Mouse (Mus musculus) 3T3-L1 (cell line): ENCODE measurements at regions not wholly inside any gene's neighbourhood (a gene's known extent, or its start where the extent isn't known, plus 50 kb on each side); places are given as distances from the start of the nearest gene placed in this dataset.

Experiments used
- DNase-seq: peaks from one replicate; pipeline ENCODE4 v3.0.0-alpha.2; 2015; ENCODE audit warnings: low read depth, low spot score

DNA sequence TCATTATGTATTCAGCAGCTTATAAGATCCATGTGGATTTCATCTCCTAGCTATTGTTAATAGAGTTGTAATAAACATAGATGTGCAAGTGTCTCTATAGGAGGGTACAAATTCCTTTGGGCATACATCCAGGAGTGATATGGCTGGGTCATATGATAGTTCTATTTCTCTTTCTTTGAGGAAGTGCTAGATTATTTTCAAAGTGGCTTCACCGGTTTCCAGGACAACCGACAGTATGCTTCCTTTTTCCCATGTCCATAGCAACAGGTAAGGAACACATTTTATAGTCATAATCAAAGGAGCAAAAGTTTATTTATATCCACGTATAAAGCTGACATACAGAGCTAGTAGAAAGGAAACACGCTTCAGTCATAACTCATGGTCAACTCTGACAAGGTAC, 710.2 kb upstream of the Tenm4 start:
- no peak for DNase-seq

GRCm38 (mm10) chr7:95465506-95465905, 705.5 kb upstream of the Tenm4 start:
- DNase-seq, result no peak

DNA sequence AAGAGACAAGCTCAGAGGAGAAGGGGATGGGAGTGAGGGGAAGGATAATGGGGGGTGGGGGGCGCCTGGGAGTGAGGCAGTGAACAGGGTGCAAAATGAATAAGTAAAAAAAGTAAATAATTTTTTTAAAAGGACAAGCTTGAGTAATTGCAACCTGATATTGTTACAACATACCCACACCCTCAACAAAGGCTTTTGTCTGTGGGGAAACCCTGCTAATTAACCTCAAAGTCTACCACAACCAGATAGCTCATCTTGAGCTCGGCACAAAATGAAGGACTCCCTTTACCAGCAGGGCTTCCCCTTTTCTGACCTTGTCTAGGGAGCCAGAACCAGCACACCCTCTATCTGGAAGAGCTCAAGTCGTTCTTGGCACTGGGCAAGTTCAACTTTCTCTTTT, 704.0 kb upstream of the Tenm4 start:
- no peak for DNase-seq

DNA sequence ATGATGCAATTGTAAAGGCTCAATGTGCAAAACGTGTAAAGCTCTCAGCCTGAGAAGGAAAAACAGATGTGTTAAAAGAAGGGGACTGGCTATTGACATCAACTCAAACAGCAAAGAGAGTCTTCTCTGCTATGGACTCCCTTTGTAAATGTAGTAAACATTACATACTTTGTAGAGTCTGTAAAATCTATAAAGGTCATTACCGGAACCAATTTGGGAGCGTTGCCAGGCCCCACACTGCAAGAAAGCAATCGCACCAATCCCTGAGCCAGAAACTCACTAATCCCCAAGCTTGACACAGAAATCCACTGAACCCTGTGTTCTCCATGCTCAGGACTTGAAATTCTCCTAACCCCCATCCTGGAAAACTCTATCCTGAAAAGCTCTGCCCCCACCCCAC, 697.2 kb upstream of the Tenm4 start:
- no peak for DNase-seq

DNA sequence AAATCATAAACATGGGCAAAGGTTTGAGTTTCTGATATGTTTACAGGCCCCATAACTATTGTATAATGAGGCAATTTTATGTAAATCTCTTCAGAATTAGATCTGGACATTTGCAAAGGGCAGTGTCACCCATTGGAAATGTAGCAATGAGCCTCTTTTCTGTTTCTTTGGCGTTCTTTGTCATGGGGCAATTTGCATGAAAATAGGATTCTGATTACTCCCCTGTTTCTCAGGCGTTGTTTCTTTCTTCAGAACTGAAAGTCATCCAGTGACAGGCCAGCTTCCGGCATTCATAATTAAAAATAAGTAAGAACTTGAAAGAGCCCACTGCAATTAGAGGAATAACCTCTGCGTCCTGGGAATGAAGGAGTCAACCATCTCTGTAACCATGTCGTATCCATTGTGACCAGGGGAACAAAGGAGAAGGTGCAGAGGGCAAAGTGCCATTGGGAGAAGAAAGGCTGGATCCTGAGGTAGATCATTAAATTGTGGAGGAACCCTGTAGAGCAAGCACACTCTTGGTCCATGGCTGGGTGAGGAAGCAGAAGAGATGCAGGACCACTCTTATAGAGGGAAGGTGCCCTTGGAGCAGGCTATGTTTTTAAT, 690.8 kb upstream of the Tenm4 start:
- DNase-seq, result no peak

DNA sequence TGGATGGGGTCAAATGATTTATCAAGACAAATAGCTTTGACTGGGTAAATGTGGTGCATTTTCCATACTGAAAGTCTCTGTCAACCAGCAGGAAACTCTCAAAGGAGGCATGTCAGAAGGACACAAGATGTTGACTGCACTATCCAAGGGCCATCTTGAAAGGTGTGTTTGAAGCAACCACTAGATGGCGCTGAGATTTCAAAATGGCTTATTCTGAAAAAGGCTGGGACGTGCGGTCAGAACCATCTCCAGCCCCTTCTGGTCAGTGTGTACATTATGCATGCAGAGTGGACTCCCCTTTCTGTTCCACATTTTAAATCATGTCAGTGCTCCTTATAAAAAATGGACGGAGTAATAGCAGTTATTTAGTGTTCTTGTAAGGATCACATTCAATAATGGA, 681.4 kb upstream of the Tenm4 start:
- DNase-seq, result peak; percentile 73

GRCm38 (mm10) chr7:95494793-95495192, 676.3 kb upstream of the Tenm4 start:
- DNase-seq, result no peak

GRCm38 (mm10) chr7:95502959-95503358, 668.1 kb upstream of the Tenm4 start:
- no peak for DNase-seq

- no peak for DNase-seq
Observed at GRCm38 (mm10) chr7:95547256-95547655, 623.8 kb upstream of the Tenm4 start.

- DNase-seq, result no peak
Observed at GRCm38 (mm10) chr7:95550099-95550498, 620.9 kb upstream of the Tenm4 start.

- no peak for DNase-seq
Observed at GRCm38 (mm10) chr7:95551798-95552387, 619.2 kb upstream of the Tenm4 start.

DNA sequence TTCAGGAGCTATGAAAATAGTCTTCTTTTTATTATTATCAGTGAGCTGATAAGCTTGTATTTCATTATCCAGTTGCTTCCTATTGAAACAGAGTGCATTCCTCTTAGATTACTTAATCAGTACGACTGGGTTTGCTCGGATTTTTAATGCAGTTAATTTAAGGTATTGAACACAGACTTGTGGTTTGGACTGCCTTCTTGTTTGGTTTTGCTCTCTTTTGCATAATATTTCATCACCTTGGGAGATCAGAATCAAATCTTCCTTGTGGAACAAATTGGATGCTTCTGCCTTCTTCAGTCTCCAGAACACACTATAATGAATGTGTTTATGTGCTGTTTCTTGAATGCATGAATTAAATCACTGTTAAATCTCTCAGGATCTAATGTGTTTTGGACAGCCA, 612.5 kb upstream of the Tenm4 start:
- no peak for DNase-seq

DNA sequence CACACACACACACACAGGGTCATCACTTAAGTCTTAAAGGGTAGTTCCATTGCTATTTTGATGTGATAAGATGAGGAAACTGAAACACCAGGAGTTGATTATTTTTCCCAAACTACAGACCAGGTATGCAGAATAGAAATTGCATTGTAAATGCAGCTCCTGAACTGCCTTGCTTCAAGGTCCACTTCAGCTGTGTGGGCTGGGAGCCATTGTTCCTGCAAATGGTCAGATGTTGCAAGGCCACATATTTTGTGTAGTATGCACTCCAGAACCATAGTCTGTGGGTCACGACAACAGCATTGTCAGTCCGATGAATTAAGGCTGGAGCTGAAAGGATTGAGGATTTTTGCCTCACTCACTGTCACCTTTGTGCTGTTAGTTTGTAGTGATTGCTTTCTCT, 592.4 kb upstream of the Tenm4 start:
- DNase-seq, result no peak

GRCm38 (mm10) chr7:95581325-95581724, 589.7 kb upstream of the Tenm4 start:
- no peak for DNase-seq

GRCm38 (mm10) chr7:95598339-95598738, 572.7 kb upstream of the Tenm4 start:
- no peak for DNase-seq

- no peak for DNase-seq
Observed at GRCm38 (mm10) chr7:95613736-95614135, 557.3 kb upstream of the Tenm4 start.

GRCm38 (mm10) chr7:95617370-95617769, 553.7 kb upstream of the Tenm4 start:
- DNase-seq, result no peak

DNA sequence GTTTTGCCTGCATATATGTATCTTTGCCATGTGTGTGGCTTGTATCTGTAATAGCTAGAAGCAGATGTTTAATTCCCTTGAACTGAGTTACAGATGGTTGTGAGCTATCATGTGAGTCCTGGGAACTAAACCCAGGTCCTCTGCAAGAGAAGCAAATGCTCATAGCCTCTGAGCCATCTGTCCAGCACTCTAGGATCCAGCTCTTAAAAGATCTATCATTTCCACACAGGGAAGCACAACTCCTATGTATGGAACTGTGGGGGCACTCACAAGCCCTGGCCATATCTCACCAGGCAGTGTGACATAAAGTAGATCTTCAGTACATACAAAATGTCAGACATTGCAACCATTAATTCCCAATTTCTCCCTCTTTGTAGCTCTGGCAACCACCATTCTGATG, 552.9 kb upstream of the Tenm4 start:
- no peak for DNase-seq

- no peak for DNase-seq
Observed at GRCm38 (mm10) chr7:95620079-95620478, 551.0 kb upstream of the Tenm4 start.

DNA sequence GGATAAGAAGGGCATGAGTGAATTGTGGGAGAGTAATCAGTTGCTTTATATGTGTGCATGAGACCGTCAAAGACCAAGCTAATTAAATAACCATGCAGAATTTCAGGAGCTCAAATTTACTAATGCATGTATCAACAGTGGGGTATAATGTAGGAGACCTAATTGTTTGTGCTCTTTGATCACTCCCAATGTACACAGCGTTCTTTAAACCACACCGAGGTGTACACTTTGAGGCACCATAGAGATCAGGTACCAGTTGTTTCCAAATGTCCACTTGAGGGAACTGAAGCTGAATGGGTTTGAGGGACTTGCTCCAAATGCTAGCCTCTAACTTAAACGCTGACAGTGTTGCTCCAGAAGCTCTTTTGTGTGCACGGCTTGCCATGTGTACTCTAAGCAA, 530.4 kb upstream of the Tenm4 start:
- DNase-seq, result no peak

GRCm38 (mm10) chr7:95674319-95674718, 496.7 kb upstream of the Tenm4 start:
- no peak for DNase-seq

DNA sequence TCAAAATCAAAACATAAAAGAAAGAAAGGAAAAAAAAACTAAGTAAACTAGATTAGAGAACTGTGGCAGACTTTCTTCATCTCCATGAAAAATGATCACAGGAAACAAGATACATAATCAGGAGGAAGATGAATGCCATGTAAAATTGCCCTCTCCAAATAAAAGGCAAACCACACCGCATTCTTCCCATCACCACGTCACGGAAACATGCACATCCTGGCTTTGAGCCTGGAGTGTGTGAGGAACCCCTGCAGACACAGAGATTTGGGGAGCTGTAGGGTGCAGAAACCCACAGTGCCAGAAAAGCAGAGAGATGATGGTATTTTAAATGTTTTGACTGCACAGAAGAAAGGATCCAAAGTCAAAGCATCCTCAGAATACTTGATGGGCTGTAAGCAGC, 488.5 kb upstream of the Tenm4 start:
- no peak for DNase-seq

GRCm38 (mm10) chr7:95687733-95688132, 483.3 kb upstream of the Tenm4 start:
- no peak for DNase-seq
